Mouse (Mus musculus): ENCODE data around the gene Atp8b2.

DNA sequence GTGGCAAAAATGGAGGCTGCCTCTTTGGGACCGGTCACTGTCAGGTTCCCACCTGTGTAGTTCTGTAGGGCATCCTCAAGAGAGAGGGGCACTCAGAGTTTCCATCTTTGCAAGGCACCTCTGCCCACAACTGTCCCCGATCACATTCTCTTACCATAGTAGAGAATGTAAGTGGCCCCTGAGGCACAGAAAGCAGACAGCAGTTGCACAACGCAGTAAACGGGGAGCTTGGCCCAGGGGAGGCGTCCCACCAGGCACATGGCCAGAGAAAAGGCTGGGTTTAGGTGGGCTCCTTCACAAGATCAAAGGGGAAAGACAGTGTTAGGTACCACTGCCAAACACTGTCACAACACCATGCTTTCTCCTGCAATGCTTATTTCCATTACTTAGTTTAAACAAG, 2.7 kb upstream of the Atp8b2 start:
- TF ChIP-seq POLR2A (IDR thresholded peaks at IDR 0.05; ENCODE audit: extremely low read depth, insufficient read depth, low read length) (no peak), CTCF (IDR thresholded peaks at IDR 0.05; ENCODE audit: extremely low read depth, insufficient read depth, low read length) (no peak)

Data from cortical plate, adult 2 months (tissue).